Mouse (Mus musculus) C2C12 (cell line): ENCODE measurements around the gene Naa16.

Source experiments
- CEBPB ChIP-seq: IDR thresholded peaks from one replicate; pipeline ENCODE4 v1.6.1; 2011; ENCODE audit warnings: low read depth, mild to moderate bottlenecking, control low read depth, moderate library complexity
- CTCF ChIP-seq: IDR thresholded peaks from one replicate; pipeline ENCODE4 v1.5.1; 2011; ENCODE audit not compliant: control insufficient read depth, insufficient read depth, insufficient read length
- FOSL1 ChIP-seq: IDR thresholded peaks from one replicate; pipeline ENCODE4 v1.8.0; 2011; ENCODE audit warnings: mild to moderate bottlenecking, low read length; ENCODE audit not compliant: poor library complexity, insufficient read depth, severe bottlenecking
- USF1 ChIP-seq: IDR thresholded peaks from one replicate; pipeline ENCODE4 v1.6.1; 2011; ENCODE audit warnings: low read depth, mild to moderate bottlenecking, control low read depth, moderate library complexity

DNA sequence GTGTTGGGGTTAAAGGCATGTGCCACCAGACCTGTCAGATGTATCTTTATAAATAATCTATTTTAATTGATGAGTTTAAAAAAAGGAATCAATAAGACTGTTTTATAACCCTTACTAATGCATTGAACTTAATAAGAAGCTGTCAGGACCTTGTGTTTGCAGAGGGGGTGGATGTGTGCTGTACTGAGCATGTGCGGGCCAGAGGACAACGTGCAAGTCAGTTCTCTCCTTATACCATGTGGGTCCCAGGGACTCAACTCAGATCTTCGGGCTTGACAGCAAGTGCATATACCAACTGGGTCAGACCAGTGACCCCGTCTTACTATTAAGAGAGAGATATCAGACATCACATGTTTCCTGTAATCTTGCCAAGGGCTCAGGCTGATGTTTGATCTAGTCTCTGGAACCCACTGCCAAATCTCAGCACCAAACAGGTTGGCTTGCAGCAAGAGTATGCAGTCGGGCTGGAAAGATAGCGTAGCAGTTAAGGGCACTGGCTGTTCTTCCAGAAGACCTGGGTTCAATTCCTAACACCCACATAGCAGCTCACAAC, 18.8 kb upstream of the Naa16 start:
- TF ChIP-seq CTCF (no peak), FOSL1 (no peak), USF1 (no peak), CEBPB (no peak)
